Mouse (Mus musculus) left cerebral cortex, adult 18-20 months (tissue): ENCODE measurements around the gene Thap8. TPM values are rescaled to one million over a fixed set of nuclear protein-coding genes. Genes with fewer than 3 reads are reported as not detected.
A peak's percentile ranks its signal among the peaks of the same experiment; 100 is the strongest.
"Not testable (repeated sequence)": the region's sequence is repeated elsewhere in the genome, so short reads cannot be mapped to it uniquely, and the experiment has no call there.

ENCODE experiments used
- DNase-seq, 2 experiments: peaks; one replicate each; pipeline ENCODE4 v3.0.0; 2021 to 2022; ENCODE audit warnings: low spot score in 2 of 2, mixed read lengths in 1 of 2
- long read RNA-seq, 2 experiments: library from polyadenylated mRNA; stranded (forward); transcript quantifications; one replicate each; pipeline ENCODE4 v2.0.0; 2021
- total RNA-seq, 2 experiments: library from RNA; stranded (reverse); gene quantifications; 2 replicates each; pipeline ENCODE4 v1.2.3; 2021

The Thap8 gene
- total RNA-seq: under 1 TPM; 0.26 to 0.37 TPM
- long read RNA-seq, experiment 1: 0 reads
- long read RNA-seq, experiment 2: 0 reads

DNA sequence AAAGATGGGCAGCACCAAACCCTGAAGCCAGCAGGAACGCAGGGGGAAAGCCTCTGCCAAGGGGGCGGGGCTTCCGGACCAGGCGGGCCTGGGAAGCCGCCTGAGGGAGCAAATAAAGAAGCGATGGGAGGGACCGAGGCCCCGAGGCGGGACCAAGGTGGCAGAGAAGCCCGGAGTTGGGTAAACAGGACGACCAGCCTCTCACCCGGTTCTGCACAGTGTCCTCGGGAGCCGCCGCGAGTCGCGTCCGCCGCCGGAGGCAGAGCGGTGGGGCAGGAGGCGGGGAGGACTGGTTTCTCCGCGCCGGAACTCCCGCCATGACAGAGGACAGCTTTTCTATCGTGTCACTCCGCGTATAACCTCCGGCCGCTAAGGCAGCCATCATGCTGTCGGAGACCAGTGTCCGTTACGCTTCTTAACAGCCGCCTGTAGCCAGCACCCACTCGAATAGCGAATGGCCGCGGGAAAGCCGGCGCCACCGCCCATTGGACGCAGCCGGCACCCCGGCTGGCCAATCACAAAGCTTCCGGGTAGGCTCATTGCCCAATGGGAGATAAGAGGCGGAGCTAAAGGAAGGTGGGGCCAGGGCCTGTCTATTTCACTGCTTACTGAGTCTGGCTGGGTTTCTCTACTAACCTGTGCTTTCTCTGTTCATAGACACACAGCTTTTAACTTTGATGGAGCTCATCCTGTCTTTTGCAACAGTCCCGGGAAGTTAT, at the start of gene Thap8, which contains the start of gene Wdr62:
Gene Thap8 (plus strand): TSS at position 144 of the 719 bp plus-strand sequence.
Gene Wdr62 (minus strand): TSS at position 469 of the 719 bp plus-strand sequence.
- DNase-seq: peak; percentile 81 to 91

DNA sequence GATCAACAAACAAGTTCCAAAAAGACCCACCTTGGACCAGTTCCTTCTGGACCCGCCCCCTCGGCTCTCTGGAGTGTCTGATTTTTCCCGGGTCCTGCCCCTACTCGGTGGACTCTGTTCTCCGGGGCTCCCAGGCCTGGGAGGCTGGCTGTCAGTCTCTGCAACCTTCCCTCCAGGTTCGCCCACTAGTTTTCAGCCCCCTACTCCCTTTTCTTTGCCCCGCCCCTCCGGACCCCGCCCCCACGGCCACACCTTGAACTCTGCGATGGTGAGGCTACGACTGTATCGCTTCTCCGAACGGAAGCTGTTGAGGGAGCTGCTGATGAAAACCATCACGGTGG, 48.6 kb upstream of the Thap8 start:
- no peak for DNase-seq

- peak; percentile 98 to 99 for DNase-seq
These were observed 48.0 kb upstream of the Thap8 start, which contains the start of the genes Polr2i and Tbcb for GRCm38 (mm10) chr7:30231669-30232454. Gene Polr2i (plus strand): TSS chr7:30231948. Gene Tbcb (minus strand): TSS chr7:30232272.

- DNase-seq: peak; percentile 29 to 40
These were observed 47.2 kb upstream of the Thap8 start for GRCm38 (mm10) chr7:30232631-30233148.

- DNase-seq: peak in 1 of 2 experiments; percentile 15
These were observed 46.5 kb upstream of the Thap8 start for GRCm38 (mm10) chr7:30233387-30233786.

DNA sequence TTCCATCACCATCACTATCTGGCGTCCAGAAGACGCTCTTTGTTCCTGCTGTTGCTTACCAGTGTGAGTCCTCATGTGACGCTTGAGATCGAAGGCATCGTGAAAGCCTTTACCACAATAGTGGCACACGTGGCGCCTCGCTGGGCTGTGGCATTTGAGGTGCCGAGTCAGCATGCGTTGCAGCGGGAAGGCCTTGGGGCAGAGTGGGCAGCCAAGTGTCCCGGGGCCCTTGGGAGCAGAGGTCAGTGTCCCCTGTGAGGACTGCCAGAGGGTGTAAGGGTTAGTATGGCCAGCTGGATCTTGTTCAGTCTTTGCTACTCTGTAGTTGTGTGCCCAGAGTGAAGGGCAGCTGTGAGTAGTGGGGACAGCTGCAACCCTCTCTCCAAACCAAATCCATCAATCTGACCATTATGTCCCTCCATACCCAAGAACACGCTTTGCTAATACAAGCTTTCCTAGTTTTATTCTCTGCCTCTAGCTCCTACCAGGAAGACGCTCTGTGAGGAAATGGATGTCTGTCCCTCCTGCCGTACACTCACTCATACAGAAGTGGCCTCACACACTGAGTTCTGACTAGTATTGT, 45.5 kb upstream of the Thap8 start:
- no peak for DNase-seq

GRCm38 (mm10) chr7:30235091-30235490, 44.8 kb upstream of the Thap8 start:
- no peak for DNase-seq

- DNase-seq: no peak
These were observed 44.3 kb upstream of the Thap8 start, which contains the start of gene Ovol3 for GRCm38 (mm10) chr7:30235625-30236024. Gene Ovol3 (minus strand): TSS chr7:30235725.

GRCm38 (mm10) chr7:30237374-30237773, 42.5 kb upstream of the Thap8 start:
- not testable (repeated sequence) for DNase-seq

DNA sequence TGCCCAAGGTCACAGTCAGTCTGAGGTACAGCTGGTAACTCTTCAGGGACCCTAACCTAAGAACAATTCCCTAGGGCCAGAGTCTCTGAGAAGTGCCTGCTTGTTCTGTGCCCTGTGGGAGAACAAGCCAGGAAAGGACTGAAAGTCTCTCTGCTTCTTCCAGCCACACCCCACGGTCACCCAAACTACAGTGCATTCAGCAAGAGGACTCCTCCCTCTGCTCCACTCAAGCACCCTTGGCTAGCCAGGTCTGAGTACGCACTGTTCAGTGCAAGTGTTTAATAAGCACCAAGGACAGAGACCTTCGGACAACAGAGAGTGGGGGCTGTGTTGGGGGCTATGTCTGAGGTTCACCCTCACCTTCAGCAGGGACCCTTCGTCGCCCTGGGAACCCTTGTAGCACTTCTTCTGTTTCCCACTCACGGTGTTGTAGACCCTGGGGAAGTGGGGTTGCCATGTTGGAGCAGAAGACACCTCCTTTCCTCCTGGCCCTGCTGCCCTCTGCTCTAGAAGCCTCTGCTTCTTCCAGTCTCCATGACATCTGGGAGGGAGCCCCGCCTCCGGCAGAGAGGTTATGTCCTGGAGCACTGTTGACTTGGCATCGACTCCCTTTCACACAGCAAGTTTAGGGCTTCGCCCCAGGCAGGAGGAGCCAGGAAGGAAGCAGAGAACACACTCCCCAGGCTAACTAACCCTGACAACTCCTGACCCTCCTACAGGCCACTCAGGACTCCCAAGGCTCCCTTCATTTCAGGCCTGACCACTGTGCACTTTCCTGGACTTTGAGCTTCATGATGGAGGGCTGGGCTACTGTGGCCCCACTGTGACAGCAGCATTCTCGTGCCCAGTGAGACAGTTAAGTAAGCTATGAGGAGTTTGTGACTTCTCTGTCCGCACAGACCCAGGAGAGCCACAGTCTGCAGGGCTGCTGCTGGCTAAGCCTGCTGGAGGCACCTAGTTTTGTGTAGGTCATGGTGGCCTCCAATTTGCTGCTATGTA, 27.6 kb upstream of the Thap8 start:
- DNase-seq: no peak

DNA sequence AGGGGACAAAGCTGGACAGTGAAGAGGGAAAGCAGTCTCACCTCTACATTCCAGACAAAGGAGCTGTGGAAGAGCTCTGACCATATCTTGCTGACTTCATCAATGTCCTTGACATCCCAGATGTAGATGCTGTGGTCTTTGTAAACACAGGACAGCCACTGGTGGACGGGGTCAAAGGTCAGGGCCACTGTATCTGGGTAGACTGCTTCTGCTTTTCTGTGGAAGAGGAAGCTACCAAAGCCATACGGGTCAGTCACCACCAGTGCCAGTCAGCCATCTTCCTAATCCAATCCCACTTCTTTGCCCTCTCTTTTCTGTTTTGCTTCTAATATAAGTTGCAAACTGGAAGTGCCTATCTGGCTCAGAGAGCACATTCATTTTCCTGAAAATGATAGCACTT, 14.9 kb upstream of the Thap8 start:
- DNase-seq: no peak

DNA sequence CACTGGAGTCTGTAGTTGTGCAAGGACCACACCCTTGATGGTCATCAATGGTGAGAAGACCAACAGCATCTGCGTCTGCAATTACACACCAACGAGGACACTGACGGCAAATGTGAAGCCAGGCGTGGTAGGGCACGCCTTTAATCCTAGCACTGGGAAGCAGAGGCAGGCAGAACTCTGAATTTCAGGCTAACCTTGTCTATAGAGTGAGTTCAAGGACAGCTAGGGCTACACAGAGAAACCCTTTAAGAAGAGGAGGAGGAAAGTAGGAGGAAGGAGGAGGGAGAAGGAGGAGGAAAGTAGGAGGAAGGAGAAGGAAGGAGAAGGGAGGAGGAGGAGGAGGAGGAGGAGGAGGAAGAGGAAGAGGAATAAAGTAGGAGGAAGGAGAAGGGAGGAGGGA, 14.4 kb upstream of the Thap8 start:
- DNase-seq: no peak

- DNase-seq: no peak
These were observed 14.0 kb upstream of the Thap8 start for GRCm38 (mm10) chr7:30265935-30266334.

GRCm38 (mm10) chr7:30266780-30267179, 13.1 kb upstream of the Thap8 start:
- no peak for DNase-seq

DNA sequence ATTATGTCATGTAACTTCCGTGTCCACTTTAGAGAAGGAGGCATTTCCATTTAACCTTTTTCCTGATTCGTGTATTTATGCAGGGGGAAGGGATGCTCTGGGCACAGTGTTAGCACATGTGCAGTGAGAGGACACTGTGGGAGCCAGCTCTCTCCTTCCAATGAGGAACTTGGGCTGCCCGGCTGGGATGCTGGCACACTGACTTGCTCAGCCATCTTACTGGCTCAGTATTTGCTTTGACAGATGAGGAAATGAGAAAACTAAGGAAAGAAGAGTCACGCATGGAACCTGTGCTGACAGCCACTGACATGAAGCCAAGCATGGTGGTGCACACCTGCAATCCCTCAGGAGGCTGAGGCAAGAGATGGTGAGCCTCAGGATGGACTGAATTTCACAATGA, 10.3 kb upstream of the Thap8 start:
- DNase-seq: no peak

- no peak for DNase-seq
These were observed 5.5 kb upstream of the Thap8 start for GRCm38 (mm10) chr7:30274383-30274782.

DNA sequence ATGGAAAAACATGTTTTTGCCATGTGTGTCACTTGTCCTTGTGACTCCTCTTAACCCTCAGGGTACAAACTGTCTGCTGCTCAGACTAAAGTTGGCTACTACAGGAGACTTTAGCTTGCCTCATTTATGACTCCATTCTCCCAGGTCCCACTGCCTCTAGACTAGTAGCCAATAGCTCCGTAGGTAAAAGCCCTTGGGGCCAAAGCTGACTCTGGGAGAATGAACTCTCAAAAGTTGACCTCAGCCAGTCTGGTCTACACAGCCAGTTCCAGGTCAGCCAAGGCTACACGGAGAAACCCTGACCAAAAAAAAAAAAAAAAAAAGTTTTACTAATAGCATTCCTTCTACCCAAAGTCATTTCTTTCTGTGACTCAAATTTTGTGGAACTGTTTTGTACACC, 983 bp upstream of the Thap8 start:
- DNase-seq: no peak

- no peak for DNase-seq
These were observed 358 bp upstream of the Thap8 start for GRCm38 (mm10) chr7:30279536-30279935.

DNA sequence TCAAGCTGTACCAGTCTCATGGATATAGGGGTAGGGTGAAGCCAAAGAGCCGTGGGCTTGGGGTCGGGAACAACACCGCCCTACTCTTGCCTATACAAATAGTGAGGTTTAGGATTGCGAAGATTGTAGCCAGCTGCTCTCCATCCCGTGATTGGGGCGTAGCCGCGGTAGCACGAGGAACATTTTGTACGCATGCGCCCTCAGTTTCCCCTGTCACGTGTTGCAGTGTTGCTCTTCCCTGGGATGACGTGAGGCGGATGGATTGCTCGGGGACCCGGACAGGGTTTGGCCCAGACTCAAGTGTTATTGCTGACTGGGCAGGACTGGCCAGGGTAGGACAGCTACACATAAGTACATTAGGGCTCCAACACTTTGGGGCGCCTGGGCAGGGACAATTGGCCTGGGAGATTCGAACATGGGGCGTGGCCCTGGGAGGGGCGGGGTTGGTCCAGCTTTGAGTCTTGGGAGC, 810 bp downstream of the Thap8 start:
- peak; percentile 80 to 84 for DNase-seq

- no peak for DNase-seq
These were observed 1.6 kb downstream of the Thap8 start for GRCm38 (mm10) chr7:30281522-30281921.
